Mouse (Mus musculus) CD8-positive naive resting alpha-beta T cell, adult 57 days (primary cell): Measurements from ENCODE around the gene Cep295. TPM values are rescaled to one million over a fixed set of nuclear protein-coding genes. Genes with fewer than 3 reads are reported as not detected.

Experiments
- total RNA-seq: library from RNA; stranded (reverse); gene quantifications from one replicate; pipeline ENCODE4 v1.2.4, GENCODE M21; 2023

Gene Cep295
- total RNA-seq, result 45.1 TPM

GRCm38 (mm10) chr9:15357484-15358275 is at the start of gene Cep295:
Gene Cep295, minus strand, starts transcription at chr9:15357788.

GRCm38 (mm10) chr9:15306398-15307119 is 51.0 kb downstream of the Cep295 start, which contains the start of gene 4931406C07Rik:
Gene 4931406C07Rik, minus strand, starts transcription at chr9:15306448.

GRCm38 (mm10) chr9:15305503-15306397 is 51.8 kb downstream of the Cep295 start, which contains the start of gene Taf1d:
Gene Taf1d, plus strand, starts transcription at chr9:15306214.

GRCm38 (mm10) chr9:15279649-15280490 is 77.7 kb downstream of the Cep295 start, which contains the start of gene Med17:
Gene Med17, minus strand, starts transcription at chr9:15279931.

Other genes starting within 250 kb of the Cep295 start
- not detected for gene Hephl1, start 245.7 kb downstream of the Cep295 start, total RNA-seq
- not detected for gene Vstm5, start 118.7 kb downstream of the Cep295 start, total RNA-seq
- gene Med17, start 77.9 kb downstream of the Cep295 start, total RNA-seq, result 56.5 TPM
- 288 TPM for gene Taf1d, start 51.6 kb downstream of the Cep295 start, total RNA-seq
- 3.2 TPM for gene 4931406C07Rik, start 51.3 kb downstream of the Cep295 start, total RNA-seq
- 11.6 TPM for gene Smco4, start 135.6 kb upstream of the Cep295 start, total RNA-seq